Mouse (Mus musculus) erythroblast, embryonic 14.5 days (primary cell): ENCODE results near the gene Ddx41. TPM values are rescaled to one million over a fixed set of nuclear protein-coding genes. Genes with fewer than 3 reads are reported as not detected.
"Not testable (repeated sequence)": the region's sequence is repeated elsewhere in the genome, so short reads cannot be mapped to it uniquely, and the experiment has no call there.

Experiments used
- H3K27me3 ChIP-seq: 2 replicates; pipeline ENCODE4 v1.6.1; 2012; ENCODE audit warnings: inconsistent platforms; ENCODE audit not compliant: control insufficient read depth
- H3K36me3 ChIP-seq: 2 replicates; pipeline ENCODE4 v1.6.1; 2012; ENCODE audit warnings: mild to moderate bottlenecking, inconsistent platforms; ENCODE audit not compliant: control insufficient read depth
- H3K4me1 ChIP-seq: 2 replicates; pipeline ENCODE4 v1.6.1; 2012; ENCODE audit warnings: inconsistent platforms; ENCODE audit not compliant: control insufficient read depth
- H3K4me3 ChIP-seq: replicated peaks from 2 replicates; pipeline ENCODE3; 2012; ENCODE audit warnings: moderate library complexity, mild to moderate bottlenecking, inconsistent platforms
- H3K9me3 ChIP-seq: 2 replicates; pipeline ENCODE4 v1.6.1; 2012; ENCODE audit warnings: low read length, inconsistent platforms, mixed read lengths; ENCODE audit not compliant: control insufficient read depth
- GATA1 ChIP-seq: IDR thresholded peaks from 2 replicates; pipeline ENCODE4 v1.6.1; 2012; ENCODE audit warnings: low read length, inconsistent platforms, mixed read lengths
- TAL1 ChIP-seq: IDR thresholded peaks from 3 replicates; pipeline ENCODE4 v1.6.1; 2012; ENCODE audit warnings: low read length, inconsistent platforms, mixed read lengths
- polyA plus RNA-seq: library from polyadenylated mRNA; stranded (reverse); fragments of >175 nt; gene quantifications from 2 replicates; pipeline ENCODE4 v1.2.3, GENCODE M21; 2012

Gene Ddx41
- polyA plus RNA-seq, 1 experiment = 5.2 TPM

GRCm38 (mm10) chr13:55570286-55570973 lies 34.0 kb upstream of the Ddx41 start:
- Histone ChIP-seq H3K27me3 (no peaks in the 10 kb centered on the region), H3K9me3 (no peaks in the 10 kb centered on the region), H3K36me3 (peaks cover 30% of the 10 kb centered on the region), H3K4me1 (peaks cover 33% of the 10 kb centered on the region), H3K4me3 (peak overlapping the region; percentile 99)
- TF ChIP-seq TAL1 (no peak), GATA1 (no peak)

GRCm38 (mm10) chr13:55569726-55570285 lies 33.3 kb upstream of the Ddx41 start:
- H3K4me3 ChIP-seq = peak overlapping the region; percentile 99
- peaks cover 36% of the 10 kb centered on the region for H3K36me3 ChIP-seq
- no peak for TF ChIP-seq GATA1
- no peak for TF ChIP-seq TAL1
- peaks cover 33% of the 10 kb centered on the region for H3K4me1 ChIP-seq
- H3K9me3 ChIP-seq = no peaks in the 10 kb centered on the region
- no peaks in the 10 kb centered on the region for H3K27me3 ChIP-seq

GRCm38 (mm10) chr13:55568524-55568923 lies 32.1 kb upstream of the Ddx41 start:
- H3K9me3 ChIP-seq, H3K27me3 ChIP-seq, H3K4me3 ChIP-seq: not testable (repeated sequence)
- H3K36me3 ChIP-seq = peaks cover 48% of the 10 kb centered on the region
- peaks cover 33% of the 10 kb centered on the region for H3K4me1 ChIP-seq

GRCm38 (mm10) chr13:55567949-55568348 lies 31.5 kb upstream of the Ddx41 start:
- TF ChIP-seq GATA1 (no peak), TAL1 (no peak; the same call in 2 of the 3 replicates)
- H3K4me1 ChIP-seq = peaks cover 33% of the 10 kb centered on the region
- no peaks in the 10 kb centered on the region for H3K27me3 ChIP-seq
- no peak overlapping the region for H3K4me3 ChIP-seq
- no peaks in the 10 kb centered on the region for H3K9me3 ChIP-seq
- H3K36me3 ChIP-seq = peaks cover 54% of the 10 kb centered on the region

- Histone ChIP-seq H3K4me3 (no peak overlapping the region), H3K4me1 (peaks cover 29% of the 10 kb centered on the region), H3K9me3 (no peaks in the 10 kb centered on the region), H3K36me3 (peaks cover 55% of the 10 kb centered on the region), H3K27me3 (no peaks in the 10 kb centered on the region)
- no peak for TF ChIP-seq GATA1
These were observed 30.5 kb upstream of the Ddx41 start for GRCm38 (mm10) chr13:55567001-55567400.

- Histone ChIP-seq H3K9me3 (no peaks in the 10 kb centered on the region), H3K4me1 (peaks cover 4% of the 10 kb centered on the region), H3K4me3 (no peak overlapping the region), H3K27me3 (no peaks in the 10 kb centered on the region), H3K36me3 (peaks cover 62% of the 10 kb centered on the region)
- TF ChIP-seq GATA1 (no peak), TAL1 (no peak)
These were observed 26.9 kb upstream of the Ddx41 start for GRCm38 (mm10) chr13:55563266-55563879.

- no peaks in the 10 kb centered on the region for H3K9me3 ChIP-seq
- peaks cover 62% of the 10 kb centered on the region for H3K36me3 ChIP-seq
- H3K4me1 ChIP-seq = no peaks in the 10 kb centered on the region; the same call in none of the 2 replicates
- no peaks in the 10 kb centered on the region for H3K27me3 ChIP-seq
- H3K4me3 ChIP-seq = no peak overlapping the region
- TF ChIP-seq GATA1 = no peak
- TF ChIP-seq TAL1 = no peak
These were observed 21.0 kb upstream of the Ddx41 start for GRCm38 (mm10) chr13:55557499-55557898.

- no peaks in the 10 kb centered on the region for H3K9me3 ChIP-seq
- no peaks in the 10 kb centered on the region; the same call in none of the 2 replicates for H3K4me1 ChIP-seq
- no peak for TF ChIP-seq TAL1
- TF ChIP-seq GATA1 = no peak
- no peak overlapping the region for H3K4me3 ChIP-seq
- no peaks in the 10 kb centered on the region for H3K27me3 ChIP-seq
- H3K36me3 ChIP-seq = peaks cover 67% of the 10 kb centered on the region
These were observed 19.5 kb upstream of the Ddx41 start for GRCm38 (mm10) chr13:55555921-55556320.

GRCm38 (mm10) chr13:55549061-55549460 lies 12.6 kb upstream of the Ddx41 start:
- peaks cover 19% of the 10 kb centered on the region for H3K4me1 ChIP-seq
- H3K9me3 ChIP-seq = no peaks in the 10 kb centered on the region
- peaks cover 95% of the 10 kb centered on the region for H3K36me3 ChIP-seq
- H3K4me3 ChIP-seq = no peak overlapping the region
- TF ChIP-seq GATA1 (no peak), TAL1 (no peak)
- H3K27me3 ChIP-seq = no peaks in the 10 kb centered on the region
